ENCODE assay signal across 33 mouse cellular contexts in the genomic region with DNA sequence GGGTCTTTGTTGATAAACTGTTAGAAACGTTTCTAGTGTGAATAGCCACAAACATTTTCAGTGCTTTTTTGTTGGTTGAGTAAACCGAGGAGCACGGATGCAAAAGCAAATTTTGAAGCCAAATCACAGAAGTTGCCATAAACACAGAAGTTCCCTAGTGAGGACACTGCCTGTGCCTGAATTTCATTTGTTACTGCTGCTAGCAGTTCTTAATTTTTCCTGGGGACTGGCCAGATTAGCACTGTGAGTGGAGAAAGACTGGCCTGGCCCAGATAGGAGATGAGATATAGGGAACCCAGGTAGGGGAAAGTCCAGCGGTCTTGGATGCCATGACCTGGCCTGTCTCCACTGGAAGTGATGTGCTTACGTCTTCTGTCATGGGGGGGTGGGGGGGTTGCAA. TPM values are rescaled to one million over a fixed set of nuclear protein-coding genes. Genes with fewer than 3 reads are reported as not detected.
"Had no signal": no experiment of that assay in that cellular context is flagged by ENCODE, and none has a peak within 500 bp of the region (broad histone marks: within the 10 kb centered on the region; RNA-seq: fewer than 3 reads in every experiment).

No protein-coding gene starts in this region.

- H3K27me3 ChIP-seq: heart, embryonic 13.5 days; heart, embryonic 15.5 days; hindbrain, embryonic 13.5 days; hindbrain, embryonic 15.5 days; kidney, embryonic 15.5 days; limb, embryonic 13.5 days; limb, embryonic 15.5 days; liver, embryonic 12.5 days had no signal

- H3K4me3 ChIP-seq: heart, adult 2 months; heart, embryonic 13.5 days; heart, embryonic 15.5 days; hindbrain, embryonic 13.5 days; hindbrain, embryonic 15.5 days; kidney, embryonic 15.5 days; limb, embryonic 13.5 days; limb, embryonic 15.5 days; liver, embryonic 12.5 days had no signal

- H3K4me2 ChIP-seq: heart, embryonic 11.5 days; heart, embryonic 13.5 days; heart, embryonic 15.5 days; hindbrain, embryonic 13.5 days; hindbrain, embryonic 15.5 days; kidney, embryonic 15.5 days; limb, embryonic 13.5 days; limb, embryonic 15.5 days; liver, embryonic 12.5 days had no signal

- H3K36me3 ChIP-seq: heart, embryonic 15.5 days; limb, embryonic 15.5 days had no signal

- H3K4me1 ChIP-seq: heart, embryonic 13.5 days; heart, embryonic 15.5 days; hindbrain, embryonic 13.5 days; hindbrain, embryonic 15.5 days; kidney, embryonic 15.5 days; limb, embryonic 13.5 days; limb, embryonic 15.5 days; liver, embryonic 12.5 days had no signal

- ATAC-seq: hindbrain, postnatal 0 days; intestine, embryonic 16.5 days; liver, embryonic 12.5 days had no signal

- H3K27ac ChIP-seq: heart, adult 2 months; heart, embryonic 13.5 days; heart, embryonic 15.5 days; hindbrain, embryonic 13.5 days; hindbrain, embryonic 15.5 days; hindbrain, postnatal 0 days; kidney, embryonic 15.5 days; kidney, postnatal 0 days; limb, embryonic 13.5 days; limb, embryonic 15.5 days; liver, embryonic 12.5 days; liver, embryonic 14.5 days had no signal

- H3K9me3 ChIP-seq: heart, embryonic 13.5 days; heart, embryonic 15.5 days; hindbrain, embryonic 13.5 days; hindbrain, embryonic 15.5 days; kidney, embryonic 15.5 days; limb, embryonic 13.5 days; limb, embryonic 15.5 days; liver, embryonic 12.5 days had no signal

- H3K9ac ChIP-seq: heart, embryonic 13.5 days; heart, embryonic 15.5 days; hindbrain, embryonic 13.5 days; hindbrain, embryonic 15.5 days; kidney, embryonic 15.5 days; limb, embryonic 13.5 days; limb, embryonic 15.5 days; liver, embryonic 12.5 days; liver, embryonic 14.5 days had no signal

- DNase-seq: gastrocnemius, postnatal 14 days; gastrocnemius, postnatal 36 days; heart, adult 11 months; heart, adult 2 months; heart, postnatal 14 days; heart, postnatal 36 days; kidney, adult 11 months; kidney, adult 2 months; kidney, adult 9 months; kidney, postnatal 14 days; kidney, postnatal 36 days; layer of hippocampus, adult 9-11 months; layer of hippocampus, postnatal 36 days; left cerebral cortex, postnatal 4 days had no signal

RNA-seq across cellular contexts. Expression of gene Tbr1, which starts 7.8 kb away (rescaled TPM):
- total RNA-seq: gastrocnemius, adult 8-10 months; gastrocnemius, postnatal 36 days; heart, postnatal 14 days; liver, adult 2 months had no signal
- polyA plus RNA-seq: gonadal fat pad, adult 2 months; heart, adult 2 months; hindbrain, embryonic 11.5 days; intestine, embryonic 16.5 days; kidney, embryonic 15.5 days; large intestine, adult 2 months; liver, adult 2 months; liver, embryonic 12.5 days; liver, embryonic 16.5 days had no signal
